Mouse (Mus musculus) naive thymus-derived CD4-positive, alpha-beta T cell, adult 2 months (primary cell): ENCODE data around the gene Elof1.

Experiments used
- DNase-seq: peaks from one replicate; pipeline ENCODE4 v3.0.0-alpha.2; 2011; ENCODE audit warnings: low read depth

Elof1 gene

DNA sequence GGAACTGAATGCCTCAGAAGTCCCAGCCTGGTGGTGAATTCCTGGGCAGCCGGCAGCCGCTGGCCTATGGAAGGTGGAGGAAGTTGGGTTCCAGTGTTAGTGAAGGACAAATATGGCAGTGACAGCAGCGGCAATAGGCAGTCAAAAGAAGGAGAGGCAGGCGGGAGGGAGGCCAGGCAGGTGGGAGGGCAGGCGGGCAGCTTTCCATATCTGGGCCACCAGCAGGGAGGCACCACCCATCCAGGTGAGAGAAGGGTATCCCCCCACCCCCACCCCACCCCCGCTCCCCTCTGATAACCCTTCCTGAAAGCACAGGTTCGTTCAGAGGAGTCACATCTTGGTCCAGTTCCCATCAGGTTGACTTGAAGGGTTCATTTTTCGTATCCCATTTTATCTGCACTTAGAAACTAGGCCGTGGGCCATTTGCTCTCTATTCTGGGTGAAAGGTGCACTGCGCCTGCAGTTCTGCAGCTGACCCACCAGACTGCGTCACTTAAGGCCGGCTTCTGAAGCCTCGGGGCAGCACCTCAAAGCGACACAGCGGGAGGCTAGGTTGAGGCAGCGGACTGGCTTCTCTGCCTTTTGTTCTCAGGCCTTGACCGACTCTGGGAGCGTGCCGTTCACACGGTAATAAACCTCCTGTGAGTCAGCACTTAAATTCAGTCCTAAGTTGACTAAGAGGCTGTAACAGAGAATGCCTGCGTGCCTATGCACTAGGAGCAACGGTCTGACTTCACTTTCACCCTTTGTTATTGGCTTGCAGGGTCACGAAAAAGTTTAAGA lies 20.0 kb upstream of the Elof1 start:
- no peak for DNase-seq

DNA sequence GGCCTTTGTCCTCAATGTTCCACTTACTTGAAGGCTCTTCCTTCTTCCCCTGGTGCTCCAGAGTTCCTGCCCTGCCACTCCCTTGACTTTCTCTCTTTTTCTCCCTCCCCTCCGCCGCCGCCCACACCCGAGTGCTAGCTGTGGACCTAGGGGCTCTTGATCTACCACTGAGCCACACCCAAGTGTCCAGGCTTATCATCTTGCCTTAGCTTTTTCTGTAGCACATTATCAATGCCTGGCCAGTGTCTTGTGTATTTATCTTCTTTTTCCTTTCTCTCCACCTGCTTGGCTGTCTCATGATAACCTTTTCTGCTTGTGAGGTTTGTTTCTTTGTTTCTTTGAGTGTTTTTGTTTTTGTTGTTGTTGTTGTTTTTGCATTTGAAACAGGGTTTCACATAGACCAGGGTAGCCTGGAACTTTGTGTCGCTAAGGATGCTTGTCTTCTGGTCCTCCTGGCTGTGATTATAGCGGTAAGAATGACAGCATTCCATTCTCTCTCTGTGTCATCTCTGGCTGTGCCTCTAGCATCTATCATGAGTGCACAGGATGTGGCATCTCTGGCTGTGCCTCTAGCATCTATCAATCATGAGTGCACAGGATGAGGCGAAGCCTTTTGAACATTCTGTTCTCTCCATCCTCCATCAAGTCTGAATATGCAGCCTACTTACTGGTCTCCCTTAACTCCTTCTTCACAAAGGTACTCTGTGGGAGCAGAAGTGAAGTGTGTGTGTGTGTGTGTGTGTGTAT lies 18.8 kb upstream of the Elof1 start, which contains the start of gene Acp5:
Acp5 (minus strand) TSS at position 68 of the 747 bp plus-strand sequence.
- DNase-seq = peak; percentile 89

DNA sequence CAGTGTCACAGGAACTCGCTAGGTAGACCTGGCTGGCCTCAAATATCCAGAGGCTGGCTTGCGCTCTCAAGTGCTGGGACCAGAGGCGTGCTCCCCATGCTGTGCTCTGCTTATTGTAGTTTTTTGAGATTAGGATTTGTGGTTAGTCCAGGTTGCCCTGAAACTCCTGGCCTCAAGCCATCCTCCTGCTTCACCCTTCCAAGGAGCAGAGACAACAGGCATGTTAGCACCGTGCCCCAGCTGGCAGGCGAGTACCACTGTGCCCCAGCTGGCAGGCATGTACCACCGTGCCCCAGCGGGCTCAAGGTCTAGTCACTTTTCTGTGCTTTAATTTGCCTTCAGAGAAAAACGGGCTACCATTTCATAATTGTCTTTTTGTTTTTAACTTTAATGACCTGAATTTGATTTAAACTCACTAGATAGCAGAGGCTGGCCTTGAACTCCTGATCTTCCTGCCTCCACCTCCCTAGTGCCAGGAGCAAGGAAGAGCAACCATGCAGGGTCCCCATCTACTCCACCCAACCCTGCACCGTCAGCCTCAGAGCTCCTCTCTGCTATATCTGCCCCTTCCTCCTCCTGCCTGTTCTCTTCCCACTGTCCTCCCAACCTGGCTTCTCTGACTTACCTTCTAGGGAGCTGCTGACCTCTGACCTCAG lies 18.1 kb upstream of the Elof1 start:
- no peak for DNase-seq

DNA sequence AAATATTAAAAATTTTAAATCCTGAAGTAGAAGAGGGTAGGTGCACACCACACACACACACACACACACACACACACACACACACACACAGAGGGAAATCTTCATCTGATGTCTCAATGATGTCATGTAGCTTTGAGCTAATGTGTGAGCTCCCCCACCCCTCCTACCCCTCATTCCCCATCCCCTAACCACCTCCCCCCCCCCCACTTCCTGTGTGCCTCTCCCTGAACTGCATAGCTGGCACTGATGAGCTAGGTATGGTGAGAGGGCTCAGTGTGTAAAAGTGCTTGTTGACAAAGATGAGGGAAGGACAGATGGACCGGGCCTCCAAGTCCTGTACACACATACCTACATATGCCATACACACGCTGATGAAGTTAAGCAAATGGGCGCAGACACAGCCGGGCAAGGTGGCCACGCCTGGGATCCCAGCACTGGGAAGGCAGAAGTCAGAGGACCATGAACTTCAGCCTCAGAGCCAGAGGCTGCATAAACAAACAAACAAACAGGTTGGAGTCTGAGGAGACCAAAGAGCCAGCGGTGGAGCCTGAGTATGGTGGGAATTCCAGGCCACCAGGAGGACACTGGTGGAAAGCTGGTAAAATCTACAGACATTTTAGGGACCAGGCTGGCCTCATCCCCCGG lies 17.4 kb upstream of the Elof1 start:
- peak; percentile 76 for DNase-seq

DNA sequence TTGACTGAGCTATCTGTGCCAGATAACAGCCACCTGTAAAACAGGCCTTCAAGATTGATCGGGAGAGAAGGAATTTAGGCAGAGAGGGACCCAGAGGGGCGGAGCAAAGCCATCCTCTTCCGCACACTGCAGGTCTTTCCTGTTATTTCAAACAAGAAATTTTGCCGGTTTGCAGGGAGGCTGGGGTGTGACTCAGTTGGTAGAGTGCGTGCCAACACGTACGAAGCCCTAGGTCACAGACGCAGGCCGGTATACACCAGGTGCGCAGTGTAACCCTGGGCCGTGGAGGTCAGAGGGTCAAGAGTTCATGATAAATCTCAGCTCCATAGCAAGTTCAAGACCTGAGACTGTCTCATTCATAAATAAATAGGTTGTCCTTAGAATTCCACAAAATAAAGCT lies 15.2 kb upstream of the Elof1 start:
- peak; percentile 68 for DNase-seq

DNA sequence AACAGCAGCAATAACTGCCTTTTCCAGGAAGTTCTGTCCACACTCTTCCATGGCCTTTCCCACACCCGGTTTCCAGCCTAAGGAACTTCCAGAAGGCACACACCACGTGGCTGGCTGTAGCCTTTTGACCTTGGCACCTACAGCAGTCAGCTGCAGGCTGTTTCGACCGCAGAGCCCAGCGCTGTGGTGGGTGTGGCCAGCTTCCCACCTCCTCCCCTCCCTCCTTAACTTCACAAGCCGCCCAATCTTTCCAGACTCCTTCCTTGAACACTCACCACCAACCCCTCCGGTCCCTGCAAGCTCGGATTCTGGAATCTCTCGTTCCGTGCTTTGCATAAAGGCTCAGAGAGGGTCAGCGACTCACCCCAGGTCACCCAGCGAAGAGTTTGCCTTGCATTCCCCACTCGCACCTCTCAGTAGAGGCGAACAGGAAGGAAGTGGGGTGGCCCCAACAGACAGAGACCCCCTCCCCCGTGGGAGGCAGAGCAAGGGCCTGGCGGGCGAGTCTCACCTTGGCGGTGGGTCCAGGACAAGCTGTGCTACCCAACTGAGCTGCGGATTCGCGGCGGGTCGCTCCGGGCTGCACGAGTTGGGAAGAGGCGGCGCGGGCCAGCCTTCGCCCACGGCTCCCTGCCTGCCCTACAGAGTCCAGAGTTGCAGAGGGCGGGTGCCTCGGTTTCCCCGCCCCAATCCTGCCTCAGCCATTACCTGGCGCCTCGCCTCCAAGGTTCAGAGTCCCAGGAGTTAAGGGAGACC lies 14.4 kb upstream of the Elof1 start:
- peak; percentile 62 for DNase-seq

DNA sequence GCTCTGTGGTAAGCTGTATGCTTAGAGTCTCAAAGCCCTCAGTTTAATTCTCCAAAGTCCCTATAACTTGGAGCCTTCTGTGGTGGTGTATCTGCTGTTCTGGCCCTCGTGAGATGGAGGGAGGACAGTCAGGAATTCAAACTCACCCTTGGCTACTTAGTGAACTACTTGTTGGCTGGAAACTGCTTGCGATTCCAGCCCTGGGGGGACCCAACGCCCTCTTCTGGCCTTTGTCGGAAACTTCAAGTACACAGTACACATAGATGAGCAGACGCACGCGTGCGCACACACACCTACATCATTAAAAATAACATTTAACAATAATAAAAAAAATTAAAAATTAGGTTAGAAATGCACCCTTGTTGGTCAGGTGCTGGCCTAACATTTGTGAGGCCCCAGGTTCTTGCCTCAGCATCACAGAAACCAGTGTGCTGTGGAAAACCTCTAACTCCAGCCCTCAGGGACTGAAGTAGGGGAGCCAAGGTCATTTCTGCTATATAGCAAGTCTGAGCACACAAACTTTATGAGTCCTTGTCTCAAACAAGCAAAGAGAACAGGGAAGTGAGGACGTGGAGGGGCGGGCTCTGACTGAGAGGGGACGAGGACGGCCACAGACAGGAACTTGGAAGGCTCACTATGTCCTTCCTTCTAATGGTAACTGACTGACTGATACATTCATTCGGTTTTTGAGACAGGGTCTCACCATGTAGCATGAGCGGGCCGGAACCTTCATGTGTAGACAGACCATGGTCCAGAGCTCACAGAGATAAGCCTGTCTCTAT lies 8.5 kb upstream of the Elof1 start:
- no peak for DNase-seq

DNA sequence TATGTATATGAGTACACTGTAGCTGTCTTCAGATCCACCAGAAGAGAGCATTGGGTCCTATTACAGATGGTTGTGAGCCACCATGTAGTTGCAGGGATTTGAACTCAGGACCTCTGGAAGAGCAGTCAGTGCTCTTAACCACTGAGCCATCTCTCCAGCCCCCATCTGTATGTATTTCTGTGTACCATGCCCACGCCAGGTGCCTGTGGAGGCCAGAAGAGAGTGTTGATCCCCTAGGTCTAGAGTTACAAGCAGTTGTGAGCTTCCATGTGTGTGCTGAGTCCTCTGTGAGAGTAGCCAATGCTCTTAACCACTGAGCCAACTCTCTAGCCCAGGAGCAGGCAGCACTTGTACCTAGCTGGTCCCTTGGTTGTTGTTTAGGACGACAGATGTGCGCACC lies 7.2 kb upstream of the Elof1 start:
- no peak for DNase-seq

DNA sequence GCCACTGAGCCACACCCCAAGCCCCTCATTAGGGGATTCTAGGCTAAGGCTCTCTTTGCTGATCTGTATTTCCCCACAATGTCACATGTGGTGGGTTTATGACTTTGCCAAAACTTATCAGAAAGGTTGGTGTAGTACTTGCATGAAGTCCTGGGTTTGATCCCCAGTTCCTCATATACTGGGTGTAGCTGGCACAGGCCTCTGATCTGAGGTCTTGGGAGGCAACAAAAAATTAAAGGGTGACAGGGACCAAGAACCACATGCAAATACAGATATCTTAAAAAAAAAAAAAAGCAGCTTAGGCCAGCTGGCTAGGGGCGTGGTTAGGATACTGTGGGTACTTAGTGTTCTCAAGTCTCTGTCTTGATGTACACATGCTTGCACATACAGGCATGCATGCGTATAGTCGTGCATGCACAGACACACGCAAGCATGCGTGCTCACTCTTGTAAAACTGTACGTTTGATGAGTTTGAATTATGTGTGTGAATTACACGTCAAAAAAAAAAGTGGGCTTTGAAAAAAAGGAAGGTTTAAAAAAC lies 6.2 kb upstream of the Elof1 start:
- DNase-seq = peak; percentile 56

DNA sequence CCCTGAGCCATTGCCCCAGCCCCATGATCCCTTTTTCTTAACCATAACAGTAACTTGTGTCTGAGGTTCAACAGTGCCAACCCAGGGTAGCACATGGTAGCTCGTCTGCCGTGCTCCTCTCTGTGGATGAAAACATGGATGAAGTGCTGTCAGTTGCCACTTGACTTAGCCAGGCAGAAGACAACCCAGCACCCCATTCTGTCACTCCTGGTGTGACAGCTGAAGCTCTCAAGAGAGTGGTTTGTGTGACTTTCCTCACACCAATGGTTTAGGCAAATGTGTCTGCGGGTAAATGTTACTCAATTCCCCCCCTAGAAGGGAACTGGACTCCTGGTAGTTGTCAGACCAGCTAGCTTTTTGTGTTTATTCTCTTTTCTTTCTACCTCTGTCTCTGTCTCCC lies 5.0 kb upstream of the Elof1 start:
- DNase-seq = no peak

DNA sequence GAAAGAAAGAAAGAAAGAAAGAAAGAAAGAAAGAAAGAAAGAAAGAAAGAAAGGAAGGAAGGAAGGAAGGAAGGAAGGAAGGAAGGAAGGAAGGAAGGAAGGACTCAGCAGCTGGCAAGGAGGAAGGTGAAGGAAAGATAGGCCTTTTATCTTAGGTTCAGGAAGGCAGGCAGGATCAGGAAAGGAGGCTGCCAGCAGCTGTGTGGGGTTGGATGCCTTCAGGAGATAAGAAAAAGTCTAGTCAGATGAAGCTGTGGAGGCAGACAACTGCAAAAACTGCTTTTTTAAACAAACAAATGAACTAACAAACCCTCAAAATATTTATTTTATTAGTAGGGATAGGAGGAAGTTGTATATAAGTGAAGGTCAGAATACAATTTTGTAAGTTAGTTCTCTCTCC lies 4.6 kb upstream of the Elof1 start:
- DNase-seq = no peak

DNA sequence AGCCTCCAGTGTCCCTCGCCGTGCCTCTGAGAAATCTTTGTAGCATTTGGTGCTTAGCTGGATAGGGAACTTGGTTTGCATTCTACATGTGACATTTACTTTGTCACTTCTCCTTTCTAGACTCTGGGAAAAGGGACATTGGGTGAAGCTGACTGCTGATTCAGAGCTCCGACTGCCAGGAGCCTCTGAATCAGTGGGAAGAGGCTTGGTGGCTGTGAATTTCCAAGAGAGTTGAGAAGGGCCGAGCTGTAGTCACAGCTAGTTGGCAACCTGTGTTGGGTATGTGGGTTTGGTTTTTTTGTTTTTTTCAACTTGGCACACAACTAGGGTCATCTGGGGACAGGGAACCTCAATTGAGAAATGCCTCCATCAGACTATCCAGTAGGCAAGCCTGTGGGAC lies 2.6 kb upstream of the Elof1 start:
- DNase-seq = no peak

DNA sequence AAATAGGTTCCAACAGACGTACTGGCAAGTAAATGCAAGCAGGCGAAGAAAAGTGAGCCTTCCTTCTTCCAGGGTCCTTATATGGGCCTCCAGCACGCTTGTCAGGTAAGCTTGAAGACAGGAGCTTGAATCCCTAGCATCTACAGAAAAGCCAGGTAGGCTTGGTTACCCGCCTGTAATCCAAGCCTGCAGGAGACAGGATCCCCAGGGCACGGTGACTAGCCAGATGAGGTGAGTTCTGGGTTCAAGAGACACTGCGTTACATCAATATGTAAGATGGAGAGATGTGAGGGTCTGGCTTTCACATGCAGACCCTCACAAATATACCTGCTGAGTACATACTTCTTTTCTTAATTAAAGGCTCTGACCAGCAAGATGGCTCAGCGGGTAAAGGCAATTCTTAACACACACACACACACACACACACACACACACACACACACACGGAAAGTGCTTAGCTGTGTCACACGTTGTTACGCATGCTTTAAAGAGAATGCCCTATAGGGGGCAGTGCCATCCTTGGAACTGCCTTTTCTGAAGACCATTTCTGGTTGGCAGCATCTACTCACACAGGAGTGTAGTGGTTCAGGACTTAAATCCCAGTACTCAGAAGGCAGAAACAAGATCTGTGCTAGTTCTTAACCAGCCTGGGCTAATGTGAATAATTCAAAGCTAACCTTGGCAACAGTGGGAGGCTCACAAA lies 933 bp upstream of the Elof1 start:
- DNase-seq = peak; percentile 96

DNA sequence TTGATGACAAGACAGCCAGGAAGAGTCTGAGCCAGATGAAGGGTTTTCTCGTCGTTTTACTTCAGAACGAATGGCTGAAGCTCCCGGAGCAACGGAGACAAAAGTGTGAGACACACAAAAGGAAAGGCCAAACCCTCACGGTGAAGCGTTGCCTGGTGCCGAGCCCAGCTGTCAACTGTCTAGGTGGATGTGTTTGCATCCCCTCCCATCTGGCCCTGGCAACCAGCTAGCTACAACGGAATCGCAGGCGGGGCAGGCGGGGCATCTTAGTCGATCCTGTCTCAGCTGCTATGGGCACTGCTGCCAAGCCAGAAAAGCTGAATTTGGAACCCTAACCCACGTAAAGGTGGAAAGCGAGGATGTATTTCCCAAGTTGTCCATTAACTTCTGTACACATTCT lies 886 bp downstream of the Elof1 start:
- no peak for DNase-seq

DNA sequence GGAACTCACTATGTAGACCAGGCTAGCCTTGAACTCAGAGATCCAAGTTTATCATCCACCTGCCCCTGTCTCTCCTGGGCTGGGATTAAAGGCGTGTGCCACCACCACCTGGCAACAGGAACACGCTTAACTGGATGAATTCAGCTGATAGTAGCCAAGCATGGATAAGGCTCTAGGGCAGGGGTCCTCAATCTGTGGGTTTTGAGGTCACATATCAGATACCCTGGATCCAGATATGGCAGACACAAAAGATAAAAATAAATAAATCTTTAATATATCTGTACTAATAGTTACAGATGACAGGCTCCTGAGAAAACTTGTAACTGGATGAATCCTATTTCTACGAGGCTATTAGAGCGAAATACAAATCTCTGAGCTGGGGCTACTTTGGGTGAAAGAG lies 1.3 kb downstream of the Elof1 start:
- no peak for DNase-seq

DNA sequence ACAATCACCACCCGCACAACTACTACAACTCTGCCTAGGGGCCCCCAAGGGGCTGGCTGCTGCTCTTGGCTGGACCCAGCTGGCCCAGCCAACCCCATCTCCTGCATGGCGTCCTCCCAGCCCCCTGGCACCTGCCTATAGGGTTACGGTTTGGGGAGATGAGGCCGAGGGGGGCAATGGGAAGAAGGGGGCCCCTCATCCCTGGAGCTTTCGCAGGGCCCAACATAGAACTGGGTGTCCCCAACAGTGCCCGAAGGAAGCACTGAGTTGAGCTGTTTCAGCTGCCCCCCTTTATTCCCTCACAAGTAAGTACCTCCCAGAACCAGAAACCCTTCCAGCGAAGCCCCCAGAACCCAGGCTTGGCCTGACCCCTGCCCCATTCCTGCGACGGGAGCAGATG lies 8.8 kb downstream of the Elof1 start:
- no peak for DNase-seq

DNA sequence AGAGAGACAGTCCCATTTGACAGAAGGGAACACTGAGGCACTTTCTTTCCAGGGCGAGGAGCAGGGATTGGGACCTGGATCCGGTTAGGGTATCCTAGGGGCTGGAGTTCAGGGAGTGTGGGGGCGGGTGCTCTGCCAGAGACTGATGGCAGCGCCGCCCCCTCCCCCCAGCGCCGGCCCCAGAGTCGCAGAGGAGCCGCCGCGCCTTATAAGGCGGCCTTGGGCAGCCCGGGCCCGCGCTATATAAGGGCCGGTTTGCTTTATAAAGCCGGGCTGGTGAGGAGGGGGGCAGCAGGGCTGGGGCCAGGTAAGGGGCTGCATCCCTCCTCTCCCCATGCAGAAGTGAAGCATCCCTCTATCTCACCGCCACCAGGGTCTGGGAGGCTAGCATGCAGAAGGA lies 17.1 kb downstream of the Elof1 start:
- no peak for DNase-seq

DNA sequence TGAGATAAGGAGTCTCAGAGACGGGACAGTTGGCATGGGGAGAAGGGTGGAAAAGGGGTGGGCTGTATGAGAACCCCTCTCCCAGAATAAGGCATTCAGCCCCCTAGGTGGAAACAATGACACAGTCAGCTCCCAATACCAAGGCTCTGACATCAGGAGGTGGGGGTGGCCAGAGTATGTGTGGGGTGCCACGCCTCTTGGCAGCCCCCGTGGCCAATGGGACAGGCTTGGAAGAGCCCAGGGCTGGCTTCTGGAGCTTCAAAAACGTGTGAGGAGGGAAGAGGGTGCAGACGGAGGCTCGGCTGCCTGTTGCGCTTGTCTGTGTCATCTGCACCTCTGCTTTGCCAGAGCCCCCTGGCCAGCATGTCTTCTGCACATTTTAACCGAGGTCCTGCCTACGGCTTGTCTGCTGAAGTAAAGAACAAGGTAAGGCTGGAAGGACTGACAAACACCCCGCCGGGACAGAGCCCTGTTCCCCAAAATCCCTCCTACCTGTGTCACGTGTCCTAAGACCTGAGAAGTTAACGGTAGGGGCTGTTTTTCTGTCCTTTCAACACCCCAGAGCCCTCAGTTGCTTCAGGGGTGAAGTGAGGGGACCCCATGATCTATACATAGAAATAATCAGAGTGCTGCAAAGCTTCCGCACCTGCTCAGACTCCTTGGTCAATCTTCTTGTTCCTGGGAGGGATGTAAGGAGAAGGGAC lies 17.8 kb downstream of the Elof1 start, which contains the start of gene Cnn1:
Cnn1 (plus strand) TSS at position 224 of the 704 bp plus-strand sequence.
- no peak for DNase-seq

DNA sequence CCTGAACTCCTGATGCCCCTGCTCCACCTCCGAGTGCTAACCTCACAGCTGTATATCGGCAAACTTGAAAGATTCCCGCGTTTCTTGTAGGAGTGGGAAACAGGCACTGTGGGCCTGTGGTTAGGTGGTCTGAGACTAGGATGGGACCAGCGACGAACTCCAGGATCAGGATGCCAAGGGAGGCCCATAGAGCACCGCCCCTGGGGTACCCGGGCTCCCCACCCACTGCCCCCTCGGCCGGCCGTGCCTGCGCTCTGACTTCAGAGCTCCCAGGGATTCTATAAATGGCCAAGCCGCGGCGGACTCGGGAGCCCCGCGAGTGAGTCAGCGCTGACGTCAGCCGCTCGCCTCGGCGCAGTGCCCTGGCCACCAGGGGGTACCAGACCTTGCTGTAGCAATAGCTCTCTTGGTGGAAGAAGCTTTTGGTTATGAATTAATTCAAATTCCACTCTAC lies 21.1 kb downstream of the Elof1 start:
- DNase-seq = peak; percentile 87
